Mouse (Mus musculus): ENCODE measurements at regions not wholly inside any gene's neighbourhood (a gene's known extent, or its start where the extent isn't known, plus 50 kb on each side); places are given as distances from the start of the nearest gene placed in this dataset.

- Histone ChIP-seq H3K36me3 (ENCODE audit: control insufficient read depth, insufficient read depth, low read length, poor library complexity, severe bottlenecking) (no peaks in the 10 kb centered on the region), H3K9me3 (replicated peaks; ENCODE audit: control insufficient read depth, insufficient read depth, low read length, poor library complexity, severe bottlenecking) (no peaks in the 10 kb centered on the region), H3K9ac (ENCODE audit: low read depth, poor library complexity, severe bottlenecking) (no peak overlapping the region), H3K27ac (ENCODE audit: insufficient read depth, low read length) (no peak overlapping the region), H3K4me1 (ENCODE audit: control insufficient read depth, insufficient read depth, low read length) (no peaks in the 10 kb centered on the region), H3K27me3 (ENCODE audit: control insufficient read depth, insufficient read depth, low read length, poor library complexity, severe bottlenecking) (no peaks in the 10 kb centered on the region), H3K4me3 (ENCODE audit: low read depth, low read length) (no peak overlapping the region)
- TF ChIP-seq EP300 (IDR thresholded peaks at IDR 0.05; ENCODE audit: insufficient read depth, low read depth, low read length) (no peak), POLR2A (IDR thresholded peaks at IDR 0.05; ENCODE audit: insufficient read depth, low read length) (no peak), CTCF (IDR thresholded peaks at IDR 0.05; ENCODE audit: low read depth, low read length) (no peak)
These were observed 119.7 kb upstream of the Tmem45b start for GRCm38 (mm10) chr9:31583983-31584382.

- Histone ChIP-seq H3K4me3 (ENCODE audit: low read depth, low read length) (no peak overlapping the region), H3K27ac (ENCODE audit: insufficient read depth, low read length) (no peak overlapping the region)
These were observed 118.7 kb upstream of the Tmem45b start for GRCm38 (mm10) chr9:31582947-31583346.

DNA sequence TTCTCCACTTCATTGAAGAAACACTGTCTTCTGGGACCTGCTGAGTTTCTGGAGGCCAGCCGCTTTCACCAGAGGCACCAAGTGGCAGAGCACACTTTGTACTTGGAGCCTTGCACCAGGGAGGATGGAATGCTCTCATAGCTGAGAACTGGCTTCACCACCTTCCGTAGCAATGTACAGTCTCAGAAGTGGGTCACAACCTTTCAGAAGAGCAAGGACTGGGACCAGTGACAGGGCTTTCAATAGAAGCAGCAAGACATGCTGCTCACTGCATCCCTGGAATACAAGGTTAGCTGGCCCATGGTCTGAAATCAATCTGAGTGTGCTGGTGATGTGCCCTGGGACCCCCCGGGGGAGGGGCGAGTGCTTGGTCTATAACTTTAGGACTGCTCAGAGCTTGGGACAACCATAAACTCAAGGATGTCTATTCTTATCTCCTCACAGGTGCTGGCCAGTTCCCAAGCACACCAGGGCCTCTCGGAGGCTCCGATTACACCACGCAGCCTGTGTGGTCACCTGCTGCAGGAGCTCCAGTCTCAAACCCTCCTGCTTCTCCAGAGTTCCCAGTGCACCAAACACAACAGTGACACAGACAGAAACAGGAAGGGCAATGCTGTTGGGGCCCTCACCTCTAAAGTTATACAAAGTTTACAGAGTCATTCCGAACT lies 114.4 kb upstream of the Tmem45b start:
- no peak for TF ChIP-seq POLR2A (IDR thresholded peaks at IDR 0.05; ENCODE audit: insufficient read depth, low read length)
- TF ChIP-seq EP300 (IDR thresholded peaks at IDR 0.05; ENCODE audit: insufficient read depth, low read depth, low read length) = no peak
- no peak for TF ChIP-seq CTCF (IDR thresholded peaks at IDR 0.05; ENCODE audit: low read depth, low read length)
- no peaks in the 10 kb centered on the region for H3K27me3 ChIP-seq (ENCODE audit: control insufficient read depth, insufficient read depth, low read length, poor library complexity, severe bottlenecking)
- H3K9me3 ChIP-seq (replicated peaks; ENCODE audit: control insufficient read depth, insufficient read depth, low read length, poor library complexity, severe bottlenecking) = no peaks in the 10 kb centered on the region
- no peaks in the 10 kb centered on the region for H3K36me3 ChIP-seq (ENCODE audit: control insufficient read depth, insufficient read depth, low read length, poor library complexity, severe bottlenecking)
- no peaks in the 10 kb centered on the region for H3K4me1 ChIP-seq (ENCODE audit: control insufficient read depth, insufficient read depth, low read length)
- H3K27ac ChIP-seq (ENCODE audit: insufficient read depth, low read length) = no peak overlapping the region
- no peak overlapping the region for H3K9ac ChIP-seq (ENCODE audit: low read depth, poor library complexity, severe bottlenecking)
- H3K4me3 ChIP-seq (ENCODE audit: low read depth, low read length) = no peak overlapping the region

More at GRCm38 (mm10) chr9:31582947-31583346, 118.7 kb upstream of the Tmem45b start:
- H3K4me1 ChIP-seq (ENCODE audit: control insufficient read depth, insufficient read depth, low read length) = no peaks in the 10 kb centered on the region
- H3K27me3 ChIP-seq (ENCODE audit: control insufficient read depth, insufficient read depth, low read length, poor library complexity, severe bottlenecking) = no peaks in the 10 kb centered on the region
- H3K9ac ChIP-seq (ENCODE audit: low read depth, poor library complexity, severe bottlenecking) = no peak overlapping the region
- no peaks in the 10 kb centered on the region for H3K9me3 ChIP-seq (replicated peaks; ENCODE audit: control insufficient read depth, insufficient read depth, low read length, poor library complexity, severe bottlenecking)
- TF ChIP-seq POLR2A (IDR thresholded peaks at IDR 0.05; ENCODE audit: insufficient read depth, low read length) (no peak), EP300 (IDR thresholded peaks at IDR 0.05; ENCODE audit: insufficient read depth, low read depth, low read length) (no peak), CTCF (IDR thresholded peaks at IDR 0.05; ENCODE audit: low read depth, low read length) (no peak)
- H3K36me3 ChIP-seq (ENCODE audit: control insufficient read depth, insufficient read depth, low read length, poor library complexity, severe bottlenecking) = no peaks in the 10 kb centered on the region

GRCm38 (mm10) chr9:31577066-31577465 lies 112.8 kb upstream of the Tmem45b start:
- no peak overlapping the region for H3K9ac ChIP-seq (ENCODE audit: low read depth, poor library complexity, severe bottlenecking)
- no peak for TF ChIP-seq POLR2A (IDR thresholded peaks at IDR 0.05; ENCODE audit: insufficient read depth, low read length)
- no peaks in the 10 kb centered on the region for H3K36me3 ChIP-seq (ENCODE audit: control insufficient read depth, insufficient read depth, low read length, poor library complexity, severe bottlenecking)
- no peaks in the 10 kb centered on the region for H3K4me1 ChIP-seq (ENCODE audit: control insufficient read depth, insufficient read depth, low read length)
- H3K9me3 ChIP-seq (replicated peaks; ENCODE audit: control insufficient read depth, insufficient read depth, low read length, poor library complexity, severe bottlenecking) = no peaks in the 10 kb centered on the region
- no peak overlapping the region for H3K27ac ChIP-seq (ENCODE audit: insufficient read depth, low read length)
- 0 out of 2 replicates have a peak, but pooled peaks cover 2% of the 10 kb centered on the region for H3K27me3 ChIP-seq (ENCODE audit: control insufficient read depth, insufficient read depth, low read length, poor library complexity, severe bottlenecking)
- no peak overlapping the region for H3K4me3 ChIP-seq (ENCODE audit: low read depth, low read length)

- Histone ChIP-seq H3K4me1 (ENCODE audit: control insufficient read depth, insufficient read depth, low read length) (no peaks in the 10 kb centered on the region), H3K27ac (ENCODE audit: insufficient read depth, low read length) (no peak overlapping the region), H3K9me3 (replicated peaks; ENCODE audit: control insufficient read depth, insufficient read depth, low read length, poor library complexity, severe bottlenecking) (no peaks in the 10 kb centered on the region; the same call in 1 of the 2 replicates), H3K27me3 (ENCODE audit: control insufficient read depth, insufficient read depth, low read length, poor library complexity, severe bottlenecking) (no peaks in the 10 kb centered on the region), H3K9ac (ENCODE audit: low read depth, poor library complexity, severe bottlenecking) (no peak overlapping the region), H3K4me3 (ENCODE audit: low read depth, low read length) (no peak overlapping the region), H3K36me3 (ENCODE audit: control insufficient read depth, insufficient read depth, low read length, poor library complexity, severe bottlenecking) (no peaks in the 10 kb centered on the region)
- no peak for TF ChIP-seq POLR2A (IDR thresholded peaks at IDR 0.05; ENCODE audit: insufficient read depth, low read length)
- no peak for TF ChIP-seq CTCF (IDR thresholded peaks at IDR 0.05; ENCODE audit: low read depth, low read length)
These were observed 102.8 kb upstream of the Tmem45b start for GRCm38 (mm10) chr9:31567029-31567428.

GRCm38 (mm10) chr9:31566257-31567007 lies 102.2 kb upstream of the Tmem45b start:
- no peak overlapping the region for H3K27ac ChIP-seq (ENCODE audit: insufficient read depth, low read length)
- H3K4me1 ChIP-seq (ENCODE audit: control insufficient read depth, insufficient read depth, low read length) = no peaks in the 10 kb centered on the region
- H3K36me3 ChIP-seq (ENCODE audit: control insufficient read depth, insufficient read depth, low read length, poor library complexity, severe bottlenecking) = no peaks in the 10 kb centered on the region
- no peak overlapping the region for H3K4me3 ChIP-seq (ENCODE audit: low read depth, low read length)
- H3K9me3 ChIP-seq (replicated peaks; ENCODE audit: control insufficient read depth, insufficient read depth, low read length, poor library complexity, severe bottlenecking) = no peaks in the 10 kb centered on the region; the same call in 1 of the 2 replicates
- H3K27me3 ChIP-seq (ENCODE audit: control insufficient read depth, insufficient read depth, low read length, poor library complexity, severe bottlenecking) = no peaks in the 10 kb centered on the region
- TF ChIP-seq CTCF (IDR thresholded peaks at IDR 0.05; ENCODE audit: low read depth, low read length) (no peak), EP300 (IDR thresholded peaks at IDR 0.05; ENCODE audit: insufficient read depth, low read depth, low read length) (no peak), POLR2A (IDR thresholded peaks at IDR 0.05; ENCODE audit: insufficient read depth, low read length) (no peak)
- H3K9ac ChIP-seq (ENCODE audit: low read depth, poor library complexity, severe bottlenecking) = no peak overlapping the region

All from ES-Bruce4 (cell line).